Mouse (Mus musculus) monocyte, adult 59 days (primary cell): ENCODE results near the gene Ifi213. TPM values are rescaled to one million over a fixed set of nuclear protein-coding genes. Genes with fewer than 3 reads are reported as not detected.

Source experiments
- total RNA-seq, 2 experiments: library from RNA; stranded (reverse); gene quantifications; one replicate each; pipeline ENCODE4 v1.2.4; 2023

Gene Ifi213
- 10 to 100 TPM; 31.2 to 36.6 TPM for total RNA-seq

GRCm38 (mm10) chr1:173598838-173599494 is at the start of gene Ifi213:
Gene Ifi213 (minus strand): TSS chr1:173599274.

GRCm38 (mm10) chr1:173630622-173631021 is 31.5 kb upstream of the Ifi213 start, which contains the start of gene Ifi209:
Gene Ifi209 (plus strand): TSS chr1:173630917.

GRCm38 (mm10) chr1:173535791-173536190 is 63.3 kb downstream of the Ifi213 start, which contains the start of gene Ifi214:
Gene Ifi214 (minus strand): TSS chr1:173535957.

Other genes starting within 250 kb of the Ifi213 start
- gene Aim2, start 248.4 kb downstream of the Ifi213 start, total RNA-seq = 100 to 1,000 TPM; 155 to 171 TPM
- 10 to 100 TPM; 10.6 to 10.9 TPM for gene Cadm3, start 231.6 kb downstream of the Ifi213 start, total RNA-seq
- 10 to 100 TPM in 1 of 2 experiments, 1 to 10 TPM in 1; 8.6 to 14.4 TPM for gene Ifi206, start 108.2 kb downstream of the Ifi213 start, total RNA-seq
- 1 to 10 TPM in 1 of 2 experiments, under 1 TPM in 1; 0.58 to 1.3 TPM for gene Ifi214, start 63.3 kb downstream of the Ifi213 start, total RNA-seq
- gene Ifi209, start 31.6 kb upstream of the Ifi213 start, total RNA-seq = 100 to 1,000 TPM in 1 of 2 experiments, 10 to 100 TPM in 1; 88.9 to 123 TPM
- 1 to 10 TPM; 2.5 TPM for gene Ifi208, start 74.4 kb upstream of the Ifi213 start, total RNA-seq
- gene Ifi207, start 142.5 kb upstream of the Ifi213 start, total RNA-seq = 100 to 1,000 TPM; 135 to 176 TPM
- 100 to 1,000 TPM; 129 to 171 TPM for gene Ifi204, start 167.7 kb upstream of the Ifi213 start, total RNA-seq